Mouse (Mus musculus) forebrain, postnatal 0 days (tissue): ENCODE data around the gene Tctn1. TPM values are rescaled to one million over a fixed set of nuclear protein-coding genes. Genes with fewer than 3 reads are reported as not detected.
A peak's percentile ranks its signal among the peaks of the same experiment; 100 is the strongest.

Source experiments
- ATAC-seq: fragments of 200-750 bp; cut with Nextera tagmentation; 2 replicates; pipeline ENCODE4 v1.8.0; 2017; ENCODE audit warnings: mild to moderate bottlenecking, moderate library complexity
- DNase-seq: peaks from one replicate; pipeline ENCODE4 v3.0.0-alpha.2; 2015
- H3K27ac ChIP-seq: fragments of 300-500 bp; sonication (generic); 2 replicates; pipeline ENCODE4 v1.5.1; 2014; ENCODE audit warnings: low read depth, mild to moderate bottlenecking, antibody characterized with exemption, low read length, moderate library complexity, mixed read lengths
- H3K27me3 ChIP-seq: fragments of 300-500 bp; sonication (generic); 2 replicates; pipeline ENCODE4 v1.6.1; 2014; ENCODE audit warnings: mild to moderate bottlenecking, low read length, mixed read lengths; ENCODE audit not compliant: insufficient read depth
- H3K36me3 ChIP-seq: fragments of 300-500 bp; sonication (generic); 2 replicates; pipeline ENCODE4 v1.6.1; 2014; ENCODE audit warnings: mild to moderate bottlenecking, moderate library complexity; ENCODE audit not compliant: insufficient read depth
- H3K4me1 ChIP-seq: fragments of 300-500 bp; sonication (generic); 2 replicates; pipeline ENCODE4 v1.6.1; 2014; ENCODE audit warnings: antibody characterized with exemption; ENCODE audit not compliant: insufficient read depth
- H3K4me2 ChIP-seq: fragments of 300-500 bp; sonication (generic); 2 replicates; pipeline ENCODE4 v1.6.1; 2014; ENCODE audit warnings: low read depth, mild to moderate bottlenecking, moderate library complexity
- H3K4me3 ChIP-seq: fragments of 300-500 bp; sonication (generic); 2 replicates; pipeline ENCODE4 v1.5.1; 2014; ENCODE audit warnings: low read depth, low read length, mixed read lengths
- H3K9ac ChIP-seq: fragments of 300-500 bp; sonication (generic); 2 replicates; pipeline ENCODE4 v1.6.1; 2014; ENCODE audit warnings: mild to moderate bottlenecking
- H3K9me3 ChIP-seq: fragments of 300-500 bp; sonication (generic); 2 replicates; pipeline ENCODE4 v1.6.1; 2016; ENCODE audit warnings: low read length
- CTCF ChIP-seq: sonication (generic); IDR thresholded peaks from 2 replicates; pipeline ENCODE4 v1.5.1; 2016; ENCODE audit warnings: antibody characterized with exemption, control low read depth, low read depth
- WGBS: fragments of 180-500 bp; shearing (Covaris S2); extraction: QIAGEN DNeasy Blood & Tissue Kit; methylation state at CpG from one replicate; pipeline ENCODE4 v1.1.7; 2014; 5-methylcytosine and 5-hydroxymethylcytosine counted together
- polyA plus RNA-seq: library from polyadenylated mRNA; unstranded; fragments of >200 nt; fragmentation: Nextera tagmentation; extraction: Ambion mirVana; gene quantifications from 2 replicates; pipeline ENCODE4 v1.2.1, GENCODE M21; 2015
- total RNA-seq: library from RNA; depleted of rRNA; stranded (reverse); fragments of >200 nt; gene quantifications from 2 replicates; pipeline ENCODE4 v1.2.3, GENCODE M21; 2014

Gene Tctn1
- total and polyA plus RNA-seq, 2 experiments from 2014 or later, result 4.3 to 31.2 TPM

- Histone ChIP-seq H3K27ac (no peak overlapping the region), H3K36me3 (no peaks in the 10 kb centered on the region), H3K27me3 (no peaks in the 10 kb centered on the region), H3K9ac (no peak overlapping the region), H3K4me3 (no peak overlapping the region), H3K9me3 (no peaks in the 10 kb centered on the region), H3K4me2 (no peak overlapping the region), H3K4me1 (no peaks in the 10 kb centered on the region)
- TF ChIP-seq CTCF, result no peak
- ATAC-seq (no peak), DNase-seq (no peak)
- 63% methylated on average over 5 of the region's 5 CpGs for WGBS
These were observed 27.1 kb downstream of the Tctn1 start for GRCm38 (mm10) chr5:122237200-122237599.

DNA sequence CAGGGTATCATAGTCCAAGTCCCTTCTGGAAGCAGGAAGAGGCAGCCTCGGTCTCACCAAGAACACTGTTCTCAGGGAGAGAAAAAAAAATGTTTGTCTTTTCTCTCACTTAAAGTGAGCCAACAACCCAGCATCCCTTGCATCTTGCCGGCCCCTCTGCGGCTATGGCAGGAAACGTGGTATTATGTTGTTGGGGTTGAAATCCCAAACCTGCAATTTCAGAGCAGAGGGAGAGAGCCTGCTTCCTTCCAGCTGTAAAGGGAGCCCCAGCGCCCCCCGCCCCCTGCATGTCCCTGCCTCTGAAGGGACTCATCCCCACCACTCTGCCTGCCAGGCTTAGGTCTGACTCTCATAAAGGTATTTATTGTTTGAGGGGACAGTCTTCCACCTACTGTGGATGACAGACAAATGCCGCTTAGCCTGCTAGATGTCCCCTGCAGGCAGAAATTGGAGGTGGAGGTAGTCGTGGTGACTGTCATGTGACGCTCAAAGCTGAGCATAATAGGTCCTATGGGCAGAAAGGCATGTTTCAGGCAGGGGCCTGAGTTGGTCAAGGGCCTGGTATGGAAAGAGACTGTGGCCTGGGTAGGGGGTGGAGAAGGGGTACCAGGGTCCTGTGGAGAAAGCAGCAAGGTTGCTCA is 28.9 kb downstream of the Tctn1 start:
- no peak for DNase-seq
- 0 out of 2 replicates have a peak, but pooled peaks have one; percentile 14 for ATAC-seq
- Histone ChIP-seq H3K27ac (0 out of 2 replicates have a peak overlapping the region, but pooled peaks have one; percentile 60), H3K27me3 (no peaks in the 10 kb centered on the region), H3K9ac (no peak overlapping the region), H3K4me1 (no peaks in the 10 kb centered on the region), H3K4me2 (no peak overlapping the region), H3K4me3 (no peak overlapping the region), H3K9me3 (no peaks in the 10 kb centered on the region), H3K36me3 (no peaks in the 10 kb centered on the region)
- 59% methylated on average over 9 of the region's 9 CpGs for WGBS
- no peak for TF ChIP-seq CTCF

- WGBS, result 82% methylated on average over 9 of the region's 9 CpGs
- H3K9me3 ChIP-seq, result no peaks in the 10 kb centered on the region
- TF ChIP-seq CTCF, result no peak
- H3K27me3 ChIP-seq, result no peaks in the 10 kb centered on the region
- no peaks in the 10 kb centered on the region for H3K36me3 ChIP-seq
- DNase-seq (no peak), ATAC-seq (no peak)
- no peak overlapping the region for H3K4me3 ChIP-seq
- no peaks in the 10 kb centered on the region for H3K4me1 ChIP-seq
- no peak overlapping the region for H3K4me2 ChIP-seq
- H3K9ac ChIP-seq, result no peak overlapping the region
- 0 out of 2 replicates have a peak overlapping the region, but pooled peaks have one; percentile 60 for H3K27ac ChIP-seq
These were observed 29.7 kb downstream of the Tctn1 start for GRCm38 (mm10) chr5:122234319-122235195.

- Histone ChIP-seq H3K9me3 (no peaks in the 10 kb centered on the region), H3K36me3 (no peaks in the 10 kb centered on the region), H3K4me2 (no peak overlapping the region), H3K4me1 (no peaks in the 10 kb centered on the region), H3K27me3 (no peaks in the 10 kb centered on the region), H3K27ac (no peak overlapping the region), H3K9ac (no peak overlapping the region), H3K4me3 (no peak overlapping the region)
- DNase-seq (no peak), ATAC-seq (no peak)
- no peak for TF ChIP-seq CTCF
- 90% methylated on average over 12 of the region's 12 CpGs for WGBS
These were observed 30.6 kb downstream of the Tctn1 start for GRCm38 (mm10) chr5:122233695-122234094.

DNA sequence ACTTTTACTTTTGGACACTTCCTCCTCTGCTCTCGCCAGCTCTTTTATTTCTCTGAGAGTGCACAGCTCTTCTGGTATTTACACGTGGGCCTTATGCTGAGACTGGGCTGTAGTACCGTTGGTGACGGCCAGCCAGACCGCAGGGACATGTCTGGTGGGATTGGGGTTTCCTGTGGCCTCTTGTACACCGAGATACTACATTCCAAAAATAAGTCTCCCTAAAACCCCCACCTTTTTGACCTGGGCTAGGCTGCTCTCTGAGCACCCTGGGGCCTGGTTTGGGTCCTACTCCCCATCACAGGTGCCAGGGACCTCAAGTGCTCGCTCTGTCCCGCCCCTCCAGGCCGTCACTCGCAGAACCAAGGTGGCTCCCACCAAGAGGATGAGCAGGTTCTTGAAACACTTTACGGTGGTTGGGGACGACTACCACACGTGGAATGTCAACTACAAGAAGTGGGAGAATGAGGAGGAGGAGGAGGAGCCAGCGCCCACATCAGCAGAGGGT is 31.1 kb downstream of the Tctn1 start:
- H3K36me3 ChIP-seq, result no peaks in the 10 kb centered on the region
- H3K9me3 ChIP-seq, result no peaks in the 10 kb centered on the region
- H3K4me1 ChIP-seq, result no peaks in the 10 kb centered on the region
- ATAC-seq (no peak), DNase-seq (no peak)
- H3K9ac ChIP-seq, result no peak overlapping the region
- TF ChIP-seq CTCF, result no peak
- H3K27me3 ChIP-seq, result no peaks in the 10 kb centered on the region
- H3K4me2 ChIP-seq, result no peak overlapping the region
- no peak overlapping the region for H3K4me3 ChIP-seq
- WGBS, result 90% methylated on average over 14 of the region's 14 CpGs
- no peak overlapping the region for H3K27ac ChIP-seq

DNA sequence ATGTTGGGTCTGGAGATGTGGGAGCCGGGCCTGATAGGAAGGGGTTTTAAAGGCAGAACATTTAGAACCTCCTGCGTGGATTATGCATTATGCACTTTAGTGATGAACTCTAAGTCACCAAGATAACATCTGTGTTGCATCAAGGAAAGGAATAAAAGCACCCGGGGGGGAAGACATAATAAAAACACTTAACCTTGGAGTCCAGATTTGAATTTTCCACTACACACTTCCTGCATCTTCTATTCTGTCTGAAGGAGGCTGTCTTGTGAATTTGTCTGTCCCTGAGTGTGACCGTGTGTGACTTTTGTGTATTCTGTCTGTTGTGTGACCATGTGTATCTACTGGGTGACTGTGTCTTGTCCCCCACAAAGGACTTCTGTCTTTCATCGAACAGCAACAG is 32.3 kb downstream of the Tctn1 start:
- TF ChIP-seq CTCF, result no peak
- Histone ChIP-seq H3K27ac (no peak overlapping the region), H3K4me3 (no peak overlapping the region), H3K4me2 (no peak overlapping the region), H3K4me1 (no peaks in the 10 kb centered on the region), H3K27me3 (no peaks in the 10 kb centered on the region), H3K9ac (no peak overlapping the region), H3K9me3 (no peaks in the 10 kb centered on the region), H3K36me3 (no peaks in the 10 kb centered on the region)
- DNase-seq (no peak), ATAC-seq (no peak)
- 89% methylated on average over 5 of the region's 5 CpGs for WGBS

- 79% methylated on average over 6 of the region's 6 CpGs for WGBS
- Histone ChIP-seq H3K4me1 (no peaks in the 10 kb centered on the region), H3K4me3 (no peak overlapping the region), H3K9me3 (no peaks in the 10 kb centered on the region), H3K27ac (no peak overlapping the region), H3K4me2 (no peak overlapping the region), H3K9ac (no peak overlapping the region), H3K36me3 (no peaks in the 10 kb centered on the region), H3K27me3 (no peaks in the 10 kb centered on the region)
- ATAC-seq (no peak), DNase-seq (no peak)
- no peak for TF ChIP-seq CTCF
These were observed 32.8 kb downstream of the Tctn1 start for GRCm38 (mm10) chr5:122231431-122231830.
